Mouse (Mus musculus) ovary, postnatal 14 days (tissue): ENCODE data around the gene Milr1.

Experiments used
- DNase-seq: peaks from one replicate; pipeline ENCODE4 v3.0.0; 2022; ENCODE audit warnings: low spot score

Milr1 gene

DNA sequence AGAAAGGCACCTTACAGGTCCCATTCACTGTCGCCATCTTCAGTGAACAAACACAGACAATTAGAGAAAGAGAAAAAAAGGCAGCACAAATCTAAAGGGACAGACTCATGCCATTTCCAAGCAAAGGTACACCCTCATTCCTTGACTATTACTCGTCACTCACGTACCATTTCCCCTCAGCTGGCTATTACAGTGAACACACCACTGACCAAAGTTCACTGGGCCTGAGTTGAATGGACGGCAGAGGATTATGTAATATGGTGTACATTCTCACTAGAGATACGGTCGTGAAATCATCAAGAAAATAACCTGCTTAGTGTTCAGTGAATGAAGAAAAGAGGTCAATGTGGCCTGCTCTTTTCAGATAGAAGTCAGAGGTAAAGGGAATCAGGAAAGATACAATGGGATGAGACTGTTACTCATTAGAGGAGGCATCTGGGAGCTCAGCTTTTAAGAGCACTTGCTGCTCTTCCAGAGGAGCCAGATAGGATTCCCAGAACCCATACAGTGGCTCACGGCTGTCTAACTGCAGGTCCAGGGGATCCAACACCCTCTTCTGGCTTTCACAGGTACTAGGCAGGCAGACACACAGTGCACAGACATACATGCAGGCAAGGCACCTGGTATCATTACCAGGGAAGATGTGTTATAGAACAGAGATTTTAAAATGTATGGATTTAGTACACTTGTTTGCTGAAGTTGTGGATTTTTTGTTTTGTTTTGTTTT lies 61.5 kb downstream of the Milr1 start:
- DNase-seq = no peak

DNA sequence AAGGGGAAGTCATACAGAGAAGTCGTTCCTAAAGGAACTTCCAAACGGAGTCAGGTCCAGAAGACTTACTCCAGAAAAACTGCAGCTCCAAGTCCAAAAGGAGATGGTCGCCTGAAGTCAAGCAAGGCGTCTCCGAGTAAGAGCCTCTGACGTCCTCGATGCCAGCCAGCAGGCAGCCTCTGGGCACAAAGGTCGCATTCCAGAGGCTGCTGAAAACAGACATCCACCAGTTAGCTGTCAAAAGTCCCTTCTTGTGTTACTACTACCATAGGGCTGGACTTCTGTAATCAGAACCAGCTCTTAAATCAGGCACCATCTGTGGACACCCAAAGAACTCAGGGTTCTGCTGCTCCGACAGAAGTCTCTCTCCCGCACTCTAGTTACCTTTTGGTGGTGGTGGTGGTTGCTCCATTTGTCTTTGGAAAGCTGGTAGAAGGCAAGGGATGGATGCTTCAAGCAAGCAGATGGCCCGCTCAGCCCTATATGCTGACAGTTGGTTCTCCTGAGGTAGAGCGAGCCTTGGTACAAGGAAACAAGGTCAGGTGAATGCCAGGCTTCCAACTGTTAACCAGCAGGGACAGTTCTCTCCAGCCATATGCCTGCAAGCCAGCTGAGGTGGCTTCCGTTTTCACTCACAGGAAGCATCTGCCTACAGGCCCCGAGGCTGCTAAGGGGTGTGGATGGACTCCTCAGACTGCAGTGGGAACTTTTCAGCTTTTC lies 63.7 kb downstream of the Milr1 start:
- DNase-seq = no peak

DNA sequence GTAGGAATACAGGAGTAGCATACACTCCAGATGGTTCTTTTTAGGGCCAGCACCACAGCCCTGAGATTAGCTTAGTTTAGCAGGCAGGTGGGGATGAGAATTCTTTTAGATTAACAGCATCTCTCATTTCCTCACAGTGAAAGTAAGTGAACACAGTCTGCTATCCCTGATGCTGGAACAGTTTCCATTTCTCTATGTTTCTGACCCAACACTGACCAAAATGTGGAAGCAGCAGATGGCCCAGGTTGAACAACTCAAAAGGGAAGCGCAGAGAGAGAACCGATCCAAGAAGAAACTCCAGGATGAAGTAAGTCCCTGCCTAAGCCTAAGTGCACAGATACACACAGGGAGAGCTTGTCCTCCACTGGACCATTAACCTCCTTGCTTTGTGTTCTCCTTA lies 64.3 kb downstream of the Milr1 start:
- DNase-seq = no peak

DNA sequence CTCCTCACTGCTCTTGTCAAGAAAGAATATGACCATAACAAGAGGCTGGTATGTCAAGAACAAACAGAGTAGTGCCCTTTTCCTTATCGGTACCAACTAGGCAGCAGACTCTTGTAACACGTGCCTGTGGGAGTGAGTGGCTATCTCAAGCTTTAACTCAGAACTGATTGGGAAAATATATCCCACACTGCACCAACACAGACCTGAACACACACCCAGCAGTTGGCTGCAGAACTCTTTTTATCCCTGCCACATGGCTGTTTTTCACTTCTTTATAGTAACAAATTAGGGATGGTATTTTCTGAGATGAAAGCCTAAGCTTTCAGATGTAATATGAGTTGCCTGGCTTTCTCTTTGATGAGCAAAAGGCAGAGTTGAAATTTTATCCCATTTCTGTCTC lies 64.7 kb downstream of the Milr1 start:
- DNase-seq = no peak

DNA sequence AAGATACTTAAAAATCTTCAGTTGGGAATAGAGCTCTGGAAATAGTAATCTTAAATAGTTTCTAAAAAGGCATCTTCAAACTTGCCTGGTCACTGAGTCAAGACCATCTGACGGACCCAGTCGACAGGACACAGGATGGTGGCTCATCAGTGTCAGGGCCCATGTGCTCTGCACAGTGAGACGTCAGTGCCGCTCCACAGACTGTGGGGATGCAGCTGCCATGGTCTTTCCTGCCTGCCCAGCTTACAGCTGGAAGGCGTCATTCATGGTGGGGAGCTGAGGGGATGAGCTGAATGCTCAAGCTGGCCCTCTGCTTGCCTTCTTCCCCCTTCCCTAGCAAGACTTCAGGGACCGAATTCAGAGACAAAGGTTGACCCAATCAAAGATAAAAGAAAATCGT lies 65.3 kb downstream of the Milr1 start:
- DNase-seq = no peak

DNA sequence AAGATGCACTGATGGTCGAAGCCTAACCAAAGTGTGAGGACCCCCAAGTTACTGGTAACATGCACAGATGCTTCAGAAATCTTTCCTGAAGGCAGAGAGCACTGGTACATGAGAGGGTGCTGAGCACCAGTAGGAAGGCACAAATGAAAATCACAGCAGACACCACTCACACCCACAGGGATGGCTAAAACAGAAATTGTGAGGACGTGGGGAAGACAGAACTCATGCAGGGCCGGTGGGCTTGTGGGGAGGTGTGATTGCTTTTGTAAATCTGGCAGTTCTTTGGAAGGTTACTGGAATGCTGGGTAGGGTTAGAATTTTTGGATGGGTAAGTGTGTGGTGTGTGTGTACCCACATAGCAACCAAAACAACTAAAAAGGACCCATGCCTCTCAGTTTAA lies 66.1 kb downstream of the Milr1 start:
- no peak for DNase-seq

DNA sequence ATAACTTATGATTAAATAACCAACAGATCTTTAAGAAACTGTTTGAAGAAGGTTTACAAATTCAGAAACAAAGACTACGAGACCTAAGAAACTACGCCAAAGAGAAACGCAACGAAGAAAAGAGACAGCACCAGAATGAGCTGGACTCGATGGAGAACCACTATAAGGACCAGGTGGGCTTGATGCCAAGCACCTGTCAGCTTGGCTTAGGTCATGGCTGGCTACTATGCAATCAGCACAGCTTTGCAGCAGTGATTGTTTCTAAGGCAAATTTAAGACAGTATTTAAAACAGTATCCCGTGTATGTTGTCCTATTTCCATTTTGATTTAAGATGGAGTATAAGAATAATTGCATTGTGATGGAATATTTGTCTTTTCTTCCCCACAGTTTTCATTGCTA lies 66.8 kb downstream of the Milr1 start:
- DNase-seq = no peak

DNA sequence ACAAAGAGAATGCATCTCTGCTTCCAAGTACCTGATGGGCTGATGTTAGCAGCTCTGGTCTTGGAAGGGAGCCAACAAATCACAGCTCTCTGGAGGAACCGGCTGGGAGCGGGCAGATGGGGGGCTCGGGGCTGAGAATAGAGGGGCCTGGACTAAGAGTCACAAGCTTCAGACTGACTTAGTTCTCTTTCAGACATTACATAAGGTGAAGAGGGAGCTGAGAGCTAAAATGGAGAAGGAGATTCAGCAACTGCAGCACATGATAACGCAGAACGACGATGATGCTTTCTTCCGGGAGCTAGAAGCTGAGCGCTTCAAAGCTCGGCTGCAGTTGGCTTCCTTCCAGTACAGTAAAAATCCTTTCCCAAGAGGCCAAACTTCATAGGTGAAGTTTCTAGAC lies 67.3 kb downstream of the Milr1 start:
- DNase-seq = no peak
